Mouse (Mus musculus) olfactory bulb, adult 2 months (tissue): ENCODE measurements around the gene Plxnd1. TPM values are rescaled to one million over a fixed set of nuclear protein-coding genes. Genes with fewer than 3 reads are reported as not detected.

Experiments used
- H3K27ac ChIP-seq: fragments of 200-500 bp; 2 replicates; pipeline ENCODE4 v1.5.1; 2012; ENCODE audit warnings: low read depth, low read length; ENCODE audit not compliant: insufficient read depth
- H3K4me1 ChIP-seq: fragments of 200-500 bp; 2 replicates; pipeline ENCODE4 v1.6.1; 2012; ENCODE audit warnings: low read length; ENCODE audit not compliant: control insufficient read depth, insufficient read depth
- H3K4me3 ChIP-seq: fragments of 200-500 bp; 2 replicates; pipeline ENCODE4 v1.5.1; 2012; ENCODE audit warnings: mild to moderate bottlenecking, low read depth, low read length, moderate library complexity; ENCODE audit not compliant: insufficient read depth
- CTCF ChIP-seq: fragments of 200-500 bp; IDR thresholded peaks from 2 replicates; pipeline ENCODE4 v1.5.1; 2012; ENCODE audit warnings: low read depth, mild to moderate bottlenecking, low read length, moderate library complexity; ENCODE audit not compliant: insufficient read depth
- POLR2A ChIP-seq: fragments of 200-500 bp; IDR thresholded peaks from 2 replicates; pipeline ENCODE4 v1.6.1; 2012; ENCODE audit warnings: mild to moderate bottlenecking, low read depth, low read length, moderate library complexity; ENCODE audit not compliant: insufficient read depth
- WGBS: fragments of 180-500 bp; shearing (Covaris S2); methylation state at CpG from one replicate; pipeline ENCODE4 v1.1.7; 2018; 5-methylcytosine and 5-hydroxymethylcytosine counted together
- polyA plus RNA-seq: library from polyadenylated mRNA; stranded (reverse); fragments of >200 nt; gene quantifications from 2 replicates; pipeline ENCODE4 v1.2.4, GENCODE M21; 2012; ENCODE audit warnings: low replicate concordance; ENCODE audit not compliant: missing spikeins, insufficient read depth, insufficient read length

Gene Plxnd1
- polyA plus RNA-seq, 1 experiment, result not detected

DNA sequence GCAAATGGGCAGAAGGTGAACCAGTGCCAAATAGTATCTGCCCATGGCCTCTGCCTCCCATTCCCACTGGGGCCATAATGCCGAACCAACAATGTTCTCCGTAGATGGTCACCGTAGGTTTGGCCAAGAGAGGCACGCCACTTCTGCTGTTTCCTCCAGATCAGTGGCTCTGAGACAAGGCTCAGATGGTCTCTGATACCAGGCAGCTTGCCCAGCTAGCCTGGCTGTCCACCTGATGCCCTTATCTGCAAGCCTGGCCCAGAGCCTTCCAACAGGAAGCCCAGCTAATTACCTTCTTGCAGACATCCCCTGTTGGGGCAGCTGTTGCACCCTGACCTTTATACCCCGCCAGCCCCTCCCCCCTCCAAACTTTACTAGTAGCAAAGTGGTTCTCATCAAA lies 26.7 kb downstream of the Plxnd1 start:
- Histone ChIP-seq H3K4me1 (peaks cover 19% of the 10 kb centered on the region), H3K27ac (no peak overlapping the region), H3K4me3 (no peak overlapping the region)
- TF ChIP-seq POLR2A (no peak), CTCF (no peak)
- WGBS, result 83% methylated on average over 5 of the region's 5 CpGs

DNA sequence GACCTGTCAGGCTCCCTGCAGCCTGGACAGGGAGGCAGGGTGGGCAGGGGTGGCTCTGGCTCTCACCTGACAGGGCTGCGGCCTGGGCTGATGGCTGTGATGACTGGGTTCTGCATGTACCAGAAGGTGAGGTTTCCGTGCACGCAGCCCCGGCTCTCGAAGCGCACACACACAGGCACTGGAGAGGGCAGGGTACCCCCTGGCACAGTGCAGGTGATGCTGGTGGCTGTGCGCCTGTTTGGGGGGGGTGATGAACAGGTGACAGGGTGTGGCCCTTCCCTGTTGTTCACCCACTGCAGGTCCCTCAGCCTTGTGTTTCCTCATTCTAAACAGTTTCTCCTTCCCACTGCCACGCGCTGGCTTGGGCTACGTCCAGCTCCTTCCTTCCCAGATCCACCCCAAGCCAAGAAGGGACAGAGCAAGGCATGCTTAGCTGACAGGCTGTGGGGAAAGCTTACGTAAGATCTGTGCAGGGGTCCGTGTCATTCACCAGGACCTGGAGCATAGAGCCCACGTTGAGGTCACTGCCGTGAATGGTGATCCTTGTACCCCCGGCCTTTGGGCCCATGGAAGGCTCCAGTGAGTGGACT lies 27.4 kb downstream of the Plxnd1 start:
- H3K4me1 ChIP-seq, result peaks cover 17% of the 10 kb centered on the region
- H3K4me3 ChIP-seq, result no peak overlapping the region
- H3K27ac ChIP-seq, result no peak overlapping the region
- TF ChIP-seq CTCF (no peak), POLR2A (no peak)
- WGBS, result 91% methylated on average over 15 of the region's 15 CpGs

DNA sequence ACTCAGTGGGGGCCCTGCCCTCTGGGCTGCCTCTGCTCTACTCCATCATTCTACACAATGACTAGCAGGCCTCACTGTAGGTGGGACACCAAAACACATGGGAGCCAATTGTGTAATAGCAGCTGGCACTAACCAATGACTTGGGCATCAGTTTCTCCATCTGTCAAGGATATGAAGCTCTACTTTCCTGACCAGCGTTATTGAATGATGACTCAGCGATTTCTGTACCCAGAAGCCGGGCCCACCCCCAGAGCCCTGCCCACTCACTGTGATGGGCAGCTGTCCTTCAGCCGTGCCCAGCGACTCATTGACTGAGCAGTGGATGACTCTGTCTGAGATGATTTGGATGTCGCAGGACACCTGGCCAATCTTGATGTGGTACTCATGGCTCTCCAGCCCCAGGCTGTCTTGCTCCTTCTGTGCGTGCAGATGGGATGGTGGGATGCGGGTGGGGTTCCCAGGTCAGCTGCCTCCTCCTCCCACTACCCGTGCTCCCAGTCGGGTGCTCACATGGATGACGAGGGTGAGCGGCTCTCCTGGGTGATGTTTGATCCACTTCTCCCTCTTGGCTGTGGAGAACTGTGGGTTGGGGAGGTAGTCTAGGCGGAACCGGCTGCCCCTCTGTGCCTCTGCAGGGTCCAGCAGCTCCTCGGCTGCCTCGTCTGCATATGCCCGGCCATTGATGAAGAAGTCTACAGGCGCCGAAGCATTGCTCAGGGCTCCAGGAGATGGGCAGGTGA lies 28.4 kb downstream of the Plxnd1 start:
- Histone ChIP-seq H3K4me1 (peaks cover 15% of the 10 kb centered on the region), H3K27ac (no peak overlapping the region), H3K4me3 (no peak overlapping the region)
- 96% methylated on average over 19 of the region's 19 CpGs for WGBS
- TF ChIP-seq CTCF (no peak), POLR2A (no peak)

DNA sequence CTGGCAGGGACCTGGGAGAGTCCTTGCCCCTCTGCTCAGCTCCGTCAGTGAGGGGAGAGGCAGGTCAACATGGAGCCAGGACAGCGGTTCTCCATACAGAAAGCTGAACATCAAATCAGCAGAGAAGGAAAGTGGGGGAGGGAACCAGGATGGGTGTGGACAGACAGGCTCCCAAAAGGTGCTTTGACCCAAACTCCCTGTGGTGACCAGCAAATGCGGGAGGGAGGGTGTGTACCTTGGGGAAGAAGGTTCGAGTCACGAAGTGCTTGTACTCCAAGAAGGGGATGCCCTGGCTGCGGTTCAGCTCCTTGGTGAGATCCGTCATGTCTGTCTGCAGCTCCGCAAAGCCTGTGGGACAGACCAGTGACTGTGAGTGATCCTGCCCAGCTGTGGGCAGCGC lies 31.1 kb downstream of the Plxnd1 start:
- no peak for TF ChIP-seq CTCF
- no peak for TF ChIP-seq POLR2A
- Histone ChIP-seq H3K4me1 (peaks cover 18% of the 10 kb centered on the region), H3K27ac (no peak overlapping the region), H3K4me3 (no peak overlapping the region)
- 83% methylated on average over 9 of the region's 9 CpGs for WGBS

DNA sequence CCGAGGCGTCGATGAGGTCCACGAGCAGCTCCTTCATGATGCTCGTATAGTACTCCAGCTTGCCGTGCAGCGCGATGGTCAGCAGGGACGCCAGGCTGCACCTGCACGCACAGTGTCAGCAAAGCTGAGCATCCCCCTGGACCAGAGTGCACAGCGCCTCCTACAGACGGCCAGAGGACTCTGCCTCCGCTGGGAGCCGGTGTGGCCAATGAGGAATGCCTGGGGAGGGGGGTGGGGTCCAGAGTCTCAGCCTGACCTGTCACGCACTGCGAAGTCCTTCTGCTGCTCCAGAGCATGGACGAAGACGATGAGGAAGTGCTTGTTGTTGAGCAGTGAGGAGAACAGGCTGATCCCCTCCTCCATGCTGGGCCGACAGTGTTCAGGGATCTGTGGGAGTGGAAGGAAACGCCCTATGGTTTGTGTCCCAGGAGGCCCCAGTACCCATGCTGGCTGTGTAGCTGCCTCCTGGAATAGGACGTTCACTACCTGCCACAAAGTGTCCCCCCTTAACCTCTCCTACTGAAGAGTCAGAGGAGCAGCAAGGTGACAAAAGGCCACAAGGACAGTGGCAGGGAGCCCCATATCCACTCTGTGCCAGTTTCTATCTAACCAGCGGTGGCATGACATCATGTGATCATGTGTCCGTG lies 32.2 kb downstream of the Plxnd1 start:
- Histone ChIP-seq H3K4me3 (no peak overlapping the region), H3K27ac (no peak overlapping the region), H3K4me1 (peaks cover 24% of the 10 kb centered on the region)
- TF ChIP-seq POLR2A, result no peak
- WGBS, result 50% methylated on average over 23 of the region's 23 CpGs

DNA sequence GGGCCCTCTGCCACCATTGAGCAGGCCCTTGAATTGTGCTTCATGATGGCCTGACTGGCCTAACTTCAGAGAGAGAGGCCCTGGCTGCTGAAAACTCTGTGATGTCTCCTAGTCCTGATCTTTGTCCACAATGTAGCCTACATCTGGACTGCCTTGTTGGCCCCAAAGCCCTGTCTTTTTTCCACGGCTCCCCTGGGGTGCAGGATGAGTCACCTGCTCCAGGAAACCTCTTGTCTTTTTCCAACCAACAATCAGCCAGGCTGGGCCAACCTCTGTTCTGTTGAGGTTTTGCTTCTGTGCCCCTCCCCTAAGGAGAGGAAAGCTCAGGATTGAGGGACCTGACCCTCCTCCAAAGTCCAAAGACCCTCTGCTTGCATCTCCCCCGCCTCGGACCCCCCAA lies 33.1 kb downstream of the Plxnd1 start:
- TF ChIP-seq POLR2A, result no peak
- no peak for TF ChIP-seq CTCF
- 72% methylated on average over 3 of the region's 3 CpGs for WGBS

DNA sequence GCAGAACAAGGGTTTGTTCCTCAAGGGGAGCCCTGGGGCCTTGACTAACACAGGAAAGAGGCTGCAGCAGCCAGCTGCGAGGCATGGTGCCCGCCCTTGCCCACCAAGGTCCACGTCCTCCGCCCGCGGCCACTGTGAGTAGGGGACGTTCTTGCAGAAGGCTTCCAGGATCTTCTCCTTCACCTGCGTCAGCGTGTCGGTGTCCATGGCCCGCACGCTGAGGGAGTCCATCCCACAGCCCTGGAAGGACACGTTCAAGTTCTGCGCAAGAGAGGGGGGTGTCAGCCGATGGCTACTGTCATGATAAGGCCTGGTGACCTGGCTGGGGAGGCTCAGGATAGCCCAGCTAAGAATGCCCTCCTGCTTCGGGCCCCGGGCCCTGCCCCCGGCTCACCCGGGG lies 34.5 kb downstream of the Plxnd1 start:
- no peak for TF ChIP-seq CTCF
- no peak for TF ChIP-seq POLR2A
- peaks cover 41% of the 10 kb centered on the region for H3K4me1 ChIP-seq
- H3K27ac ChIP-seq, result no peak overlapping the region
- no peak overlapping the region for H3K4me3 ChIP-seq
- WGBS, result 94% methylated on average over 19 of the region's 19 CpGs

More for the DNA sequence above, 33.1 kb downstream of the Plxnd1 start:
- peaks cover 32% of the 10 kb centered on the region for H3K4me1 ChIP-seq
- no peak overlapping the region for H3K27ac ChIP-seq
- no peak overlapping the region for H3K4me3 ChIP-seq

DNA sequence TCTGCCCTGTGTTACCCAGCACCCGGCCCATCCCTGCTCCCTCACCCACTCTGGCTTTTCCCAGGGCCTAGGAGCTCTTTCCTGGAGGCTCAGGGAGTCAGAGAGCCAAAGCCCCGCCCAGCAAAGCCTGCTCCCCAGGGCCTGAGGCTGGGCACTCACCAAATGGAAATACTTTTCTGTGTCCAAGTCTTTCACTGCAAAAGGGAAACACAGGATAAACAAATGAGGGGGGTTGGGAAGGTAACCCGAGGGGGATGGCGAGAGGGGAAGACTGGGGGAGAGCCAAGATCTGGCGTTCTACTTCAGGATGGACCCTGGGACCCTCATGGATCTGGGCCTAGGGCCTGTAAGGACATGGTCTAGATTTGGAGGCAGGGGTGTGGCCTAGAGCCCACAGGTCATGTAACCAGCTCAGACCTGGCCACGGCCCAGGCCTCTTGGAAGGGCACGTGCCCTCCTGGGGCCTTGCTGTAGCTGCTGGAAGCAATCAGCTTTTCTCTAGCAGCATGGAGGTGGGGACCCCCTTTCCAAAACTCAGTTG lies 35.6 kb downstream of the Plxnd1 start:
- TF ChIP-seq CTCF, result no peak
- no peak for TF ChIP-seq POLR2A
- WGBS, result 63% methylated on average over 7 of the region's 7 CpGs
- H3K27ac ChIP-seq, result no peak overlapping the region
- peaks cover 48% of the 10 kb centered on the region for H3K4me1 ChIP-seq
- no peak overlapping the region for H3K4me3 ChIP-seq

DNA sequence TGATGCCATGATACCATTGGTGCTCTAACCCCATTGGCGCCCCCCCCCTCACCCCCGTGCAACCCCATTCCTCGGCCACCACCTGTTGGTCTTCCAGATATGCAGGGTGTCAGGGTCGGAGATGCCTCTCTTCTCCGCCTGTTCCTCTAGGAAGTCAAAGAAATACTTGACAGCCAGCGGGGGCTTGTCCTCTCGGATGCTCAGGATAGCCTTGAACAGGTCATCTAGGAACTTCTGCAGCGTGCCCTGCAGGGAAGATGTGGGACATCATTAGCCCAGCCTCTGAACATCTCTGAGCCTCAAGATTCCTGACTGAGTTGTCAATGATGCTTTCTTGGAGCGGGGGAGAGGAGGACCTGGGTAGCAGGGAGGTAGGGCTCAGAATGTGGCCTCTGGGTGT lies 36.4 kb downstream of the Plxnd1 start:
- TF ChIP-seq POLR2A (no peak), CTCF (no peak)
- Histone ChIP-seq H3K4me1 (peaks cover 54% of the 10 kb centered on the region), H3K27ac (no peak overlapping the region), H3K4me3 (no peak overlapping the region)
- WGBS, result 91% methylated on average over 9 of the region's 9 CpGs
